Mouse (Mus musculus) G1E (cell line): ENCODE measurements around the gene Lamtor4.

ENCODE experiments used
- CTCF ChIP-seq: IDR thresholded peaks from 2 replicates; pipeline ENCODE4 v1.5.1; 2012; ENCODE audit warnings: low read depth, low read length, inconsistent platforms, mixed read lengths
- GATA1 ChIP-seq: IDR thresholded peaks from 2 replicates; pipeline ENCODE4 v1.6.1; 2012; ENCODE audit warnings: borderline replicate concordance, low read length, inconsistent platforms, mixed read lengths

DNA sequence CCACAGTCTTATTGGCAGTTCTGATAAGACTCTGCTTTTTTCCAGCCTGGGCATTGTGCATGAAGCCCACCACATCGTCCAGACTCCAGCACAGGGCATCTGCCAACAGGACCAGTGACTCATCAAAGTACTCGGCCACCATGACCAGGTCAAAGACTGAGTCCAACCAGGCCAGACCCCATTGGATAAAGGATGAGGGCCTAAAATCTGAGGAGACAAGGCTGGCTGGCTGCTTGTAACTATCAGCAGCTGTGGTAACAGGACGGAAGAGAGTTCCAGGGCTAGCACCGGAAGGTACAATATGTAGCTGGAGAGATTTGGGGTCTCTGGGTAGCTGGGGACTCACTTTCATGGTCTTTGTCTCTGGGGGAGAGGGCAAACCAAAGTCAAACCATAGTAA, 10.4 kb downstream of the Lamtor4 start:
- no peak for TF ChIP-seq CTCF
- TF ChIP-seq GATA1: no peak
